Mouse (Mus musculus): ENCODE results near the gene Cers3.

DNA sequence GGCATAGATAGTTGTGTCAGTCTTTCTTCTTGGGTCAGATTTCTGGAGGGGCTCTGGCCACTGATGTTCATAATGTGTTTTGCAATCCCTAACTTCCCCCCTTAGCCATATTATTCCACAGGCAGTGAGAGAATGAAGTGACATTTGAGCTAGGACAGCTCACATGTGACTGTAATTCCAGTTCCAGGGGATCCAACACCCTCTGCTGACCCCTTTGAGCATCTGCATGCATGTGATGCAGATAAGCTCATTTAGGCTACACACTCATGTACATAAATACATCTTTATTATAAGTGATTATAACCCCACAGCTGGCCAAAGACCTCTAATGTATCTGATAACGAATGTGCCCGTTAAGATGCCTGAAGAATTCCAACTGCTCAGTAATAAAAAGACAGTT lies 129.9 kb downstream of the Cers3 start:
- no peak for TF ChIP-seq GATA1 (IDR thresholded peaks at IDR 0.05; ENCODE audit: low read length)
- TF ChIP-seq TAL1 (IDR thresholded peaks at IDR 0.05; ENCODE audit: low read length): no peak

Measured in erythroblast, embryonic 14.5 days (primary cell).